In the genomic region with DNA sequence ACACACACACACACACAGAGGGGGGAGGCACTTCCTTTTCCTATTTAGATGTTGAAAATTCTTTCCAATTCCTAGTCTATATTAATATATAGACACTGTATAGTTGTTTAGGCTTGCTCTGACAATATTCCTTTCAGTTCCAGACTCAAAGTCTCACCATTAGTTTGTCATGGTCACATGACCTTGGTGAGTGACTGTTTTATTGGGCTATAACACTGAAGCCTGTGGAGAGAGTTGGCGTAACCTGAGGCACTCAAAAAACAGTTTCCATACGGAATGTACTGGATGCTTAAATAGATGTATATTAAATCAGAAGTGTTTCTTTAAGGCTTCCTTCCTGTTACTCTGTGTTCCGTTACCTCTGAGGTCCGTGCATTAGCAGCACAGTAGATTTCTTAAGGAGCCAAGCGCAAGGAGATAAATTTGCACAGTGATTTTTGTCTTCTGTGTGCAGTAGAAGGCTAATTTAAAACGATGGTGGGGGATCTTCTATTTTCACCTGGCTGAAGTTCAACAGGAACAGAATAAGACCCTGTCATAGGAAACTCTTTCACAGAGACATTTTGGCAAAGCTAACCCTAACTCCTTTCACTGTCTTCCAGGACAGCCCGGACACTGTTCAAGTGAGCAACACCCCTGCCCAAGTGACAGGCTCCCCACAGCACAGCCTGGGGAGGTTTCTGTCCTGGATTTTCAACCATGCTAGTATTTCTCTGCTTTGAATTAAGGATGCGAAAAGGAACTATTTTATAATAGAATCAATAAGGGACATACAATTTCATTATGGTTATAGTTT, we compare ENCODE assay signal across 15 mouse cellular contexts.
A peak's percentile ranks its signal among the peaks of the same experiment; 100 is the strongest.
DNase-seq lines count a peak whose midpoint lies in the region; ATAC-seq and TF ChIP-seq lines count a peak whose summit lies in the region.
"Had no signal": no experiment of that assay in that cellular context is flagged by ENCODE, and none has a peak within 500 bp of the region (broad histone marks: within the 10 kb centered on the region; RNA-seq: fewer than 3 reads in every experiment).

No protein-coding gene starts in this region.

- 46% methylated on average over 8 of the region's 8 CpGs for WGBS in heart, adult 2 months
- 39% methylated on average over 8 of the region's 8 CpGs for WGBS in kidney, embryonic 16.5 days
- 28% methylated on average over 8 of the region's 8 CpGs for whole genome bisulfite sequencing in limb, embryonic 12.5 days
- 66% methylated on average over 8 of the region's 8 CpGs for WGBS in lung, postnatal 0 days

- peaks cover 5% of the 10 kb centered on the region for H3K36me3 ChIP-seq in heart, adult 2 months (ENCODE audit: control insufficient read depth, insufficient read depth, low read length)
- no peaks in the 10 kb centered on the region for H3K36me3 ChIP-seq in kidney, embryonic 16.5 days (ENCODE audit: insufficient read depth, low read length)
- no peaks in the 10 kb centered on the region for H3K36me3 ChIP-seq in limb, embryonic 12.5 days
- H3K36me3 ChIP-seq in lung, postnatal 0 days (ENCODE audit: insufficient read depth, low read length): no peaks in the 10 kb centered on the region
- H3K36me3 ChIP-seq: lung, embryonic 15.5 days had no signal

- TF ChIP-seq EP300 in heart, adult 2 months (IDR thresholded peaks at IDR 0.05; ENCODE audit: insufficient read depth, low read depth, low read length): no peak
- no peak for TF ChIP-seq EP300 in lung, postnatal 0 days (IDR thresholded peaks at IDR 0.05)

- peaks cover 26% of the 10 kb centered on the region for H3K4me1 ChIP-seq in heart, adult 2 months (ENCODE audit: control insufficient read depth, insufficient read depth, low read length)
- H3K4me1 ChIP-seq in kidney, embryonic 16.5 days (ENCODE audit: insufficient read depth, low read length): peaks cover 35% of the 10 kb centered on the region
- peaks cover 35% of the 10 kb centered on the region for H3K4me1 ChIP-seq in brown adipose tissue, adult 24 weeks (ENCODE audit: control insufficient read depth, insufficient read depth, insufficient read length, low read length)
- H3K4me1 ChIP-seq in limb, embryonic 12.5 days (replicated peaks): peaks cover 43% of the 10 kb centered on the region
- peaks cover 9% of the 10 kb centered on the region; the same call in 1 of the 2 replicates for H3K4me1 ChIP-seq in lung, postnatal 0 days (ENCODE audit: insufficient read depth, low read depth, low read length)

- intact Hi-C loops in heart, adult 2 months (cut with DNase I): loop anchor here (5.0 kb wide), 5 partner anchors 118 to 1323 kb away; no protein-coding TSS in a partner anchor

- no peaks in the 10 kb centered on the region for H3K79me2 ChIP-seq in heart, adult 2 months (replicated peaks; ENCODE audit: control insufficient read depth, insufficient read depth, low read length)

- no peak for TF ChIP-seq POLR2A in heart, adult 2 months (IDR thresholded peaks at IDR 0.05; ENCODE audit: insufficient read depth, low read depth, low read length)

- TF ChIP-seq CTCF in heart, adult 2 months (IDR thresholded peaks at IDR 0.05): no peak
- TF ChIP-seq CTCF in lung, postnatal 0 days (IDR thresholded peaks at IDR 0.05): no peak

- peak overlapping the region; percentile 68 for H3K27ac ChIP-seq in heart, adult 2 months
- H3K27ac ChIP-seq in kidney, embryonic 16.5 days (ENCODE audit: low read length): peak overlapping the region; percentile 11; the same call in 1 of the 2 replicates
- H3K27ac ChIP-seq in brown adipose tissue, adult 24 weeks (replicated peaks; ENCODE audit: low read depth, low read length): peak overlapping the region; percentile 71
- H3K27ac ChIP-seq in limb, embryonic 12.5 days: peak overlapping the region; percentile 68
- H3K27ac ChIP-seq in lung, postnatal 0 days (ENCODE audit: low read length): no peak overlapping the region

- H3K4me3 ChIP-seq in heart, adult 2 months: no peak overlapping the region
- H3K4me3 ChIP-seq in kidney, embryonic 16.5 days (ENCODE audit: low read length): no peak overlapping the region
- H3K4me3 ChIP-seq in brown adipose tissue, adult 24 weeks (ENCODE audit: insufficient read depth, low read depth, low read length): no peak overlapping the region
- no peak overlapping the region for H3K4me3 ChIP-seq in limb, embryonic 12.5 days (replicated peaks)
- H3K4me3 ChIP-seq in lung, postnatal 0 days (ENCODE audit: low read depth, low read length): no peak overlapping the region
- H3K4me3 ChIP-seq: erythroblast, embryonic 14.5 days; lung, embryonic 15.5 days had no signal

- H3K4me2 ChIP-seq in kidney, embryonic 16.5 days (replicated peaks; ENCODE audit: low read depth, low read length): 0 out of 2 replicates have a peak overlapping the region, but pooled peaks have one; percentile 10
- peak overlapping the region; percentile 41 for H3K4me2 ChIP-seq in limb, embryonic 12.5 days
- no peak overlapping the region for H3K4me2 ChIP-seq in lung, postnatal 0 days (replicated peaks; ENCODE audit: low read depth, low read length)
- H3K4me2 ChIP-seq: lung, embryonic 15.5 days had no signal

- H3K9me3 ChIP-seq in kidney, embryonic 16.5 days (ENCODE audit: low read length): no peaks in the 10 kb centered on the region
- H3K9me3 ChIP-seq in limb, embryonic 12.5 days: no peaks in the 10 kb centered on the region
- no peaks in the 10 kb centered on the region for H3K9me3 ChIP-seq in lung, postnatal 0 days (ENCODE audit: low read length)
- H3K9me3 ChIP-seq: lung, embryonic 15.5 days had no signal

- H3K9ac ChIP-seq in heart, adult 2 months (ENCODE audit: low read depth, low read length): no peak overlapping the region
- H3K9ac ChIP-seq in kidney, embryonic 16.5 days (replicated peaks; ENCODE audit: low read length): no peak overlapping the region
- no peak overlapping the region for H3K9ac ChIP-seq in limb, embryonic 12.5 days (replicated peaks)
- H3K9ac ChIP-seq in lung, postnatal 0 days (replicated peaks; ENCODE audit: low read depth): no peak overlapping the region
- H3K9ac ChIP-seq: lung, embryonic 15.5 days had no signal

- no peaks in the 10 kb centered on the region for H3K27me3 ChIP-seq in heart, adult 2 months (ENCODE audit: control insufficient read depth, insufficient read depth, low read length)
- no peaks in the 10 kb centered on the region for H3K27me3 ChIP-seq in kidney, embryonic 16.5 days (ENCODE audit: insufficient read depth, low read length)
- H3K27me3 ChIP-seq in limb, embryonic 12.5 days: no peaks in the 10 kb centered on the region
- no peaks in the 10 kb centered on the region for H3K27me3 ChIP-seq in lung, postnatal 0 days (replicated peaks; ENCODE audit: insufficient read depth, low read length)
- H3K27me3 ChIP-seq: lung, embryonic 15.5 days had no signal

- peak; percentile 37; the same call in 1 of the 2 replicates for ATAC-seq in kidney, embryonic 16.5 days (ENCODE audit: low FRiP score, low TSS enrichment)
- peak; percentile 82 for ATAC-seq in limb, embryonic 12.5 days (ENCODE audit: insufficient number of reproducible peaks, insufficient read depth, low FRiP score, low TSS enrichment, low read depth)
- no peak for ATAC-seq in lung, postnatal 0 days

- DNase-seq in heart, adult 2 months: peak in 1 of 2 experiments; percentile 11
- no peak for DNase-seq in heart, postnatal 4 days
- no peak for DNase-seq in kidney, postnatal 14 days
- no peak for DNase-seq in lung, postnatal 0 days (ENCODE audit: low spot score)
- DNase-seq in cerebellum, adult 8-10 months: no peak
- DNase-seq: adrenal gland, postnatal 10 days; heart, adult 11 months; layer of hippocampus, adult 9-11 months; left cerebral cortex, postnatal 4 days; midbrain, embryonic 14.5 days had no signal
